Mouse (Mus musculus): ENCODE measurements around the gene Tmem200a. TPM values are rescaled to one million over a fixed set of nuclear protein-coding genes. Genes with fewer than 3 reads are reported as not detected.

Tmem200a gene
- polyA plus RNA-seq (2017; shearing (Covaris generic)) = not detected

DNA sequence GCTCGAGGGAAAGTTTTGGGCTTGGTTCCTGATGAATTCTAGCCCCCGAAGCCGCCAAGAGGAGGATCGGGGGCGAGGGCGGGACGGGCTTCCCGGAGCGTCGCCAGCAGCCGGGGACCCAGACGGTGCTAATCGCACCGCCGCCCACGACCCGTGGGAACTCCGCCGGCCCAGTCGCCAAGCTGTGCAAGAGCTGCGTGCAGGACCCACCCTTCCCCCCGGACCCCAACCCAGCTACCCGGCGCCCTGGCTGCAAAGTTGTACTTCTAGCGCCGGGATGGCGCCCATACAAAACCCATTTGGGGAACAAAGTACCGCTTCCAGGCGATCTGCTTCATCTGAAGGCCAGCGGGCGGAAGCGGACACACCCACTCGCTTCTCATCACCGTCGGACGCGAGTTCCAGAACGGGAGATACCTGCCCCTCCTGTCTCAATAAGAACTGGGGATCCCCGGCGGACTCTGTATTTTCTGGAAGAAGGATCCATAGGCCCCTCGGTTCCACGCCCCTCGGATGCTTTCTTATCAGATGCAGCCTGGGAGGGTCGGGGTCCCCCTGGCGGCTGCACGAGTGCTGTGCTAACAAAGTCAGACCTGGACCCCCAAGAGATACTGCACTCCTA is at the start of gene Tmem200a:
Tmem200a (minus strand) TSS at position 532 of the 622 bp plus-strand sequence.

DNA sequence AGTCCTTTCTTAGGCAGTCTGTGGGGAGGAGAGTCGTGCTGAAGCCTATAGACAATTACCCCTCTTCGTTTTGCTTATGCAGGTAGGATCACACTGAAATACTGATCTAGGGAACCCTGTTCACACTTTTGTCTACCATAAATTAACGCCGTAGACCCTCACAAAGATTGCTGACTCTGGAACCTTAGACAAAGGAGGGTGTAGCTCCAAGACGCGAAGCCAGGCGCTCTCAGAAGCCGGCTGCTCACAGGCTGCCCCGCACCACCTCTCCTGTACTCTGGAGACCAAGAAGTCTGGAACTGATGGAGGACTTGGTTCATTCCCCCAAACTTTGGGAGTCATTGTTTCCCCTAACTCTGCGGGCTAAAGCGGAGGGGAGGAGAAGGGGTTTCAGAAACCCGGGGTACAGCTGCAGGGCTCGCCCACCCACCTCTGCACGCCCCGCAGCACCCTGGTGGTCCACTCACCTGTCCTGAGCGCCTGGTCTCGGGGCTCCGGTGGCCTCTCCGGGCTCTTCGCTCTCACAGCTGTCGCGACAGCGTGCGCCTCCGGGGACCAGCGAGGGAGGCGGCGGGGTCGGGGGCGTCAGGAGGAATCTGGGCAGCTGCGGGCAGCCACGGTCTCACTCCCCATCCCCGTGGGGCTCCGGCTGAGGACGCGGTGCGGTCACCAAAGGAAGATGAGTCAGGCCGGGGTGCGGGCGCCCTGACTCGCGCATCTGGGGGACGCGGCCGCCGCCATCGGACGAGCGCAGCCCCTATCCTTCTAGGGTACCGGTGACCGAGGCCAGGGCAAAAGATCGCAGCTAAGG is 976 bp downstream of the Tmem200a start, which contains the start of gene Gm9767:
Gm9767 (plus strand) TSS at position 585 of the 811 bp plus-strand sequence.

Other genes with a start within 250 kb of the Tmem200a start
- not detected for gene Gm9767, start 797 bp downstream of the Tmem200a start, polyA plus RNA-seq (2017; shearing (Covaris generic))
- gene Samd3, start 150.7 kb upstream of the Tmem200a start, polyA plus RNA-seq (2017; shearing (Covaris generic)) = 7.9 TPM

All from effector memory CD4-positive, alpha-beta T cell, adult 5 months (primary cell).